Mouse (Mus musculus): Measurements from ENCODE around the gene Plekhh3.

- TF ChIP-seq HCFC1 (IDR thresholded peaks at IDR 0.05; ENCODE audit: borderline replicate concordance, insufficient read depth, low read length) (no peak), ZNF384 (IDR thresholded peaks at IDR 0.05; ENCODE audit: low read depth, low read length) (no peak), ZC3H11A (IDR thresholded peaks at IDR 0.05; ENCODE audit: borderline replicate concordance, low read depth, low read length) (no peak), MAFK (IDR thresholded peaks at IDR 0.05; ENCODE audit: insufficient read depth, low read depth, low read length) (no peak)
Observed at GRCm38 (mm10) chr11:101162772-101163171, 8.4 kb downstream of the Plekhh3 start.

All from ES-E14 (cell line).